Mouse (Mus musculus): Measurements from ENCODE around the gene Ror2. TPM values are rescaled to one million over a fixed set of nuclear protein-coding genes. Genes with fewer than 3 reads are reported as not detected.

Gene Ror2
- total RNA-seq, 2 experiments from 2014 or later: 1.2 to 1.3 TPM

DNA sequence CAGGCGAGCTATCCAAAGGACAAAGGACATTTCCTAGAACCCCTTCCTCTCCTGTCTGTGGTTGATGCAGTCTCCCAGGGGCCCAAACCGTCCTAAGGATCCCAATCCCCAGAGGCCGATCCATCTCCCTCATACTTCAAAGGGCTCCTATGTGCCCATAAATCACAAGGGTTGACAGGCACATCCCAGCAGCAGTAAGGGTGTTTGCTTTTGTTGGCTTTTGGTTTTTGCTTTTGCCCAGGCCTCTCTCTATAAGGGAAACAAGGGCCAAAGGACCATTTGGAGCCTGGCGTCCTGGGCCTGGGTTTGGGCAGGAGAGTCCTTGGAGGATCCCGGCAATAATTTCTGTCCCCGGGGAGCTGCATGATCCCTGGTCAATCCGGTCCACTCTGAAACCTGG lies 9.5 kb downstream of the Ror2 start:
- intact Hi-C loops (cut with DNase I): no loop called here
- no peak for DNase-seq (ENCODE audit: low spot score in 2 of 2)

GRCm38 (mm10) chr13:53275778-53276177 lies 10.1 kb downstream of the Ror2 start:
- DNase-seq (ENCODE audit: low spot score in 2 of 2): peak in 1 of 2 experiments; percentile 56
- intact Hi-C loops (cut with DNase I): no loop called here

- intact Hi-C loops (cut with DNase I): no loop called here
- DNase-seq (ENCODE audit: low spot score in 2 of 2): no peak
These were observed 11.2 kb downstream of the Ror2 start for GRCm38 (mm10) chr13:53274771-53275170.

DNA sequence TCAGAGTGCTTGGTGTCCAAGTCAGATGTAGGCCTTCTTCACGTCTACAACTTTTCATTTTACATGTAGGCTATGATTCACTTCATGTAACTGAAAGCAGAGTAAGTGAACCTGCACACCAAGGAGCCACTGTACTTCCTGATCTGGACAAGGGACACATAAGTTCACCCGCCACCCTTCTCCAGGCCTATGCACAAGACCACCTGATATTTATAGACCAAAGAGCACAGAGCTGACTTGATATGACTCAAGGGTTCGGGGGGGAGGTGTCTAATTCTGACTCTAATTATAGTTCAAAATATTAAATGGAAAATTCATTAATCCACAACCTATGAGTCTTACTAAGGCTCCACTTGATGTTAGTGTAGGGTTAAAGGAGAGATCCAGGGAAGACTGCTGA lies 14.3 kb downstream of the Ror2 start:
- no peak for DNase-seq (ENCODE audit: low spot score in 2 of 2)
- intact Hi-C loops (cut with DNase I): no loop called here

DNA sequence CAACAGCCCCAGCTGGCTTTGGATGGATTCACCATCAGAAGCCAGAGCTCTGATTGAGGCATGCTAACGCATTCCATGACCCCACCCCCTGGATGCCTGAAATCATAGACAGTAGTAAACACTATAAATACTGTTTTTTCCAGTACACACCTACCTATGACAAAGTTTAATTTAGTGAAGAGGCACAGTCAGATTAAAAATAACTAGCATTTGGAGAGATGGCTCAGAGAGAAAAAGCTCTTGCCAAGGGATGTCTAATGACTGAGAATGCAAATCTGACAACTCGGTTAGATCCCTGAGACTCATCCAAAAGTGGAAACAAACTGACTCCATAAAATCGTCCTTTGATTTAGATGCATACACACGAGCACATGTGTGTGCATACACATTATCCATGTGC lies 15.4 kb downstream of the Ror2 start:
- peak in 1 of 2 experiments; percentile 55 for DNase-seq (ENCODE audit: low spot score in 2 of 2)
- intact Hi-C loops (cut with DNase I): no loop called here

- no peak for DNase-seq (ENCODE audit: low spot score in 2 of 2)
- intact Hi-C loops (cut with DNase I): no loop called here
These were observed 17.4 kb downstream of the Ror2 start for GRCm38 (mm10) chr13:53268541-53268940.

DNA sequence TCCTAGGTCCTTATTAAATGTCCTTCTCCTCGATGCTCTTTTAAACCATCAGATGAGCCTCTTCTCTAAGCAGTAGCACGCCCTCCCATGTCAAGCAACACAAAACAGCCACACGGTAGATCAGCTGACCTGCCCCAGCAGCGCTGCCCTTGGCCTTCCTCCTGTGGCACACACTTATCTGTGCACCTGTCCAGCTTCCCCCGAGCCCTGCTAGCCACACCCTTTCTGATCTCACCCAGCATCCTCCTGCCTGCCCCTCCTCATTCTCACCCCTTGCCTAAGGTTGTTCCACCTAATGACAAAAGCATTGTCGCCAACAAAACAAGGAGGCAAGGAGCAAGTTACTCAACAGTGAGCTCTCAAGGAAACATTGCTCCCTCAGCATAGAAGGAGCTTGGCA lies 18.1 kb downstream of the Ror2 start:
- no peak for DNase-seq (ENCODE audit: low spot score in 2 of 2)

GRCm38 (mm10) chr13:53267155-53267554 lies 18.8 kb downstream of the Ror2 start:
- intact Hi-C loops (cut with DNase I): no loop called here
- DNase-seq (ENCODE audit: low spot score in 2 of 2): no peak

More for the DNA sequence above, 18.1 kb downstream of the Ror2 start:
- intact Hi-C loops (cut with DNase I): no loop called here

- no peak for DNase-seq (ENCODE audit: low spot score in 2 of 2)
- intact Hi-C loops (cut with DNase I): no loop called here
These were observed 19.4 kb downstream of the Ror2 start for GRCm38 (mm10) chr13:53266543-53266951.

- intact Hi-C loops (cut with DNase I): no loop called here
These were observed 21.0 kb downstream of the Ror2 start for GRCm38 (mm10) chr13:53264896-53265295.

DNA sequence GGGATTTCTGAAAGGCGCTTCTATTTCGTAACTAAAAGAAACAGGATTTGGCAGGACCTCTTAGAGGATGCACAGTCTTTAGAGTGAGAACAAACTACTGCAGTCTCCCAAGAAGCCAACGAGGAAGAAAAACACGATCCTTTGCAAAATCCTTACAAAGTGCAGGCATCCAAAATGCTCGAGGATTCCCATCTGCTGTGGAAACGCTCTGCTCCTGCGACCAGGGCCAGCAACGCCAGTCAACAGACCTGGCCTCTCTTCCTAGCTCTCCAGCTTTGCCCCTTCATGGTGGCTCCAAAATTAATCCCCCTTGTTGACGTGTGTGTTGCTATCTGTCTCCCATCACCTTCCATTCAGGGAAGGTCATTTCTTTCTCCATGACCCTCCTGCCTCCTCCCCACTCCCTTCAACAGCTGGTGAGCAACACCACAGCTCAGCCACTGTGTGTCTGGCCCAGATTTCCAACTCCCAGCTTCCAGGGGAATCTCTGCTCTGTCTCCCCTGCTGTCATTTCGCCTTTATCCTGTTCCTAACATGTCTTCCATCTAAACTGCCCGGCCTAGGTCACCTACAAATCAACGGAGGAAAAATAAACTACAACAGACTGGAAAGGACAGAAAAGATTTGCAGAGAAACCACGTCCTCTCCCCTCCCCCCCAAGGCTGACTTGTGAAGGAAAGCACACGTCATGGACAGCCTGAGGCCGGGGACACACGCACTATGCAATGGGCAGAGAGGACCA lies 23.2 kb downstream of the Ror2 start:
- intact Hi-C loops (cut with DNase I): no loop called here
- DNase-seq (ENCODE audit: low spot score in 2 of 2): no peak

More at GRCm38 (mm10) chr13:53264896-53265295, 21.0 kb downstream of the Ror2 start:
- DNase-seq (ENCODE audit: low spot score in 2 of 2): no peak

DNA sequence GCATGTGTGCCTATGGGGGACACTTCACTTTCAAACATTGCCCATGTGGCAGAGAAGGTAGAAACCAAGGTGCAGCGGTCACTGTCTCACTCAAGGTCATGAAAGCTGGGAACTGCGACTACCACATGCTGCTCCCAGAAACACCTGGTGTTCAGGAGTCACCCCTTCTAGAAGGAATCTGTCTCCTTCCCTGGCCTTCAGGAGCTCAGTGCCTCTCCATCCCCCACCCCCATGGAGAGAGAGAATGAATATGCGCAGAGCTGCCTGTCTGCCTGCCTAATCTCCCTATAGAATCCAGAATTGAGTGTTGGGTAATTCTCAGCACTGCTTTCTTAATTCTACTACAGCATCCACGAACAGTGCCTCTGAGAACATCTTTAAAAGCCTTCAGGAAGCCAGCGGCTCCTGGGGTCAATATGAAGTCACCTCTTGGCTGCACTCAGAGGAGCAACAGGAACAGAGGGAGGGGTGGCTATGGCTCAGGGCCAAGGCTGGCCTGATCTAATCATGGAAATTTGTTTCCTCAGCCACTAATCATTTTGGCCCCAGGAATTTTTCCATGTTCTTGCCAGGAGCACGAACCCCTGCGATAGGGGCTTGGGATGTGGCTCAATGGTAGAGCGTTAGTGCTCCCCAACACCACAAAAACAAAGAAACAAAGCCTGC lies 24.7 kb downstream of the Ror2 start:
- intact Hi-C loops (cut with DNase I): no loop called here
- no peak for DNase-seq (ENCODE audit: low spot score in 2 of 2)

DNA sequence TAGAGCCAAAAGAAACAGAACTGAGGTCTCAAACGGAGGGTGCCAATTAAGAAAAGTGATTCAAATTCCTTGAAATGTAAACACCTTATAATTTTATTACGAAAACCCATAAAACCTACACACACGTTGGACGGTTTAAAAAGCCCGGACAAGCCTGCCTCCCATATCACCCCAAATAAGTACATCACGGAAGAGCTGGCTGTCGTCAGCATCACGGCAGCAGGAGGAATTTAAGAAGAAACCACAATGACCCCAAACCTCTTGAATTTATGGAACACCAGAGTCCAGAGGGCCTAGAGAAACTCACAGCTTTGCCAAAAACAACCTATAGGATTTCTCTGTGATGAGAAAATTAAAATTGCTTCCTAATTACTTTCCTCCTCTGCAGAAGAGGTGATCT lies 27.0 kb downstream of the Ror2 start:
- intact Hi-C loops (cut with DNase I): no loop called here

GRCm38 (mm10) chr13:53258497-53258896 lies 27.4 kb downstream of the Ror2 start:
- intact Hi-C loops (cut with DNase I): no loop called here
- DNase-seq (ENCODE audit: low spot score in 2 of 2): no peak

More for the DNA sequence above, 27.0 kb downstream of the Ror2 start:
- no peak for DNase-seq (ENCODE audit: low spot score in 2 of 2)

DNA sequence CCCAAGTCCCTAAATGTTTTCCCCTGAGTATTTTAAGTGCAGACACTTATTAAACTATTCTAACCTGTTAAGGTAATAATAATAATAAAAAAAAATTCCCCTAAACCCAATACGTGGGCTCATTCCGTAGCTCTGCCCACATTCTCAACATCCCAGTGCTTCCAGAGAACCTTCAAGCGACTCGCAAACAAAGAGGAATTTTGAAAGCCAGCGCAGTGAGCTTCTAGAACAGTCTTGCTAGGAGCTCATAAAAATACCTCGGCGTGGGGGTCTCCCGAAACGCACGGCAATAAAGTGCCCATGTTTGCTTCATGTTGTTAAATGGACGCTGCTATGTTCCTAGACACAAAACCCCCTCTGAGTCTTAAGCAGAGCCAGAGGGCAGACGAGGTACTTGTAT lies 32.7 kb downstream of the Ror2 start:
- intact Hi-C loops (cut with DNase I): no loop called here
- no peak for DNase-seq (ENCODE audit: low spot score in 2 of 2)

GRCm38 (mm10) chr13:53248586-53249401 lies 37.1 kb downstream of the Ror2 start:
- peak in 1 of 2 experiments; percentile 18 for DNase-seq (ENCODE audit: low spot score in 2 of 2)
- intact Hi-C loops (cut with DNase I): no loop called here

GRCm38 (mm10) chr13:53248080-53248479 lies 37.8 kb downstream of the Ror2 start:
- no peak for DNase-seq (ENCODE audit: low spot score in 2 of 2)
- intact Hi-C loops (cut with DNase I): no loop called here

GRCm38 (mm10) chr13:53247175-53247574 lies 38.7 kb downstream of the Ror2 start:
- DNase-seq (ENCODE audit: low spot score in 2 of 2): no peak
- intact Hi-C loops (cut with DNase I): no loop called here

- intact Hi-C loops (cut with DNase I): no loop called here
- DNase-seq (ENCODE audit: low spot score in 2 of 2): no peak
These were observed 41.8 kb downstream of the Ror2 start for GRCm38 (mm10) chr13:53244151-53244550.

DNA sequence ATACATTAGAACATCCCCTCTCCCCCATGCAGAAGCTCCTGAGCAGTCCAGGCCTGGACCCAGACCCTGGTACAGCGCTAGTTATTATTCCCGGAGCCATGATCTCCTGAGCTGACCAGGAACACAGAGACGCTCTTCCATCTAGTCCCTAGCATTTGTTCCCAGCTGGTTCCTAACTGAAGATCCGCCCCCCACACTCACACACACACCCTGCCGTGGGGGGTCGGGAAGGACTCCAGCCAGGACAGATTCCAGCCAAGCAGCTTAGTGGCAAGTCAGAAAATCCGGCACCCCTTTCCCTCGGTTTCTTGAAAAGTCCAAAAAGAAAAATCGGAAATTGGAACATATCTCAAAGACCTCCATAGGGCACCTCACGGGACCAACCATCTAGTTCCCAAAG lies 48.5 kb downstream of the Ror2 start:
- no peak for DNase-seq (ENCODE audit: low spot score in 2 of 2)
- intact Hi-C loops (cut with DNase I): no loop called here

Data from left cerebral cortex, postnatal 25 days (tissue).